Mouse (Mus musculus): Measurements from ENCODE around the gene Zfx.

Zfx gene

DNA sequence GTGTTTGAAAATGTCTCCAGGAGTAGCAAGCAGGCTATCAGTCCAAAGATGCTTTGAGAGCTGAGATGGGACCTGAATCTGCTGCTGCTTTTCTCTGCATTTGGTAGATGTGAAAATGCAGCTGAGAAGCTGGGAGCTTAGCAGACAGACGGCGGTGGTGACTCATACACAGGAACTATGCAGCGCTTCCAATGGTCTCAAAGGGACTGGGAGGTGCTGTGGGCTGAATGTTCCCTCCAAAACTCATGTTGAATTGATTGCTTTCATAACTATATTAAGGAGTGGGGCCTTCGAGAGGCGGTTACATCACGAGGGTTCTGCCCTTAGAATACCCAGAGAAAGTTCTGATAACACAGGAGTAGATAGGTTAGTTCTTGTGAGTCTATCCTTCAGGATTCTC, 62.3 kb downstream of the Zfx start:
- DNase-seq (ENCODE audit: extremely low read depth, low read depth, low spot score): no peak

- no peak for DNase-seq (ENCODE audit: extremely low read depth, low read depth, low spot score)
These were observed 62.8 kb downstream of the Zfx start for GRCm38 (mm10) chrX:94060751-94061150.

- DNase-seq (ENCODE audit: extremely low read depth, low read depth, low spot score): no peak
These were observed 64.8 kb downstream of the Zfx start for GRCm38 (mm10) chrX:94058748-94059147.

DNA sequence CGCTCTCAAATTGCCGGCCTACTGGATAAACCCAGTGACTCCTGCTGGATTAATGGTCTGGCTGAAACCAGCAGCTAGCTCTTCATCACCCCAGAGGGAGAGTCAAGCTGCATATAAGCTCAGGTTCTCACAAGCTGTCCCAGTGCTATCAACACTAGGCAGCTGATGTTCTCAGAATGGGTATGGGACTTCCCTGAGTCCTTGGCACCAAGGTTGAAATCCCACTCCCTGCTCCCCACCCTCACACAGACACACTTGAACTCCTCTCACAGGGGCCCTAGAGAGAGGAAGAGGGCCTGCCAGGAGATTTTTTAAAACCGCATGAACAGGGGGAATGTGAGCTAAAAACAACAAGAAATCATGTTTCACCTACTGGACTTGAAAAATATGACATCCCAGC, 74.5 kb downstream of the Zfx start:
- no peak for DNase-seq (ENCODE audit: extremely low read depth, low read depth, low spot score)

DNA sequence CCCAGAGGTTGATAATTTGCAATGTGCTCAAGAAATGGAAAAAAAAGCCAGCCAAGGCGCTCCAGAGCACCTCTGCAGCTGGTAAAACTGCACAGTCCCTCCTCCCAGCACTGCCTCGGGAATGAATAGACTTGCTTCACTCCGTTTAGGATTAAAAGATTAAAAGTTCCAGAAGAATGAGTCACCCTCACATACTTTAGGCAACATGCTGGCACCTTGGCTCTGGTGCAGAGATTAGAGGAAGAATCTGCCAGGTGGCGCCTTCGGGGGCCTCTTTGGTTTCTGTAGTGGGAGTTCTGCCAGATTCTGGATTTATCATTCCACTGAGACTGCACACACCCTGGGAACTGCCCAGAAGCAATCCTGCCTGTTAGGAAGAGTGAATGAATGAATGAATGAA, 75.5 kb downstream of the Zfx start:
- DNase-seq (ENCODE audit: extremely low read depth, low read depth, low spot score): peak; percentile 30

- DNase-seq (ENCODE audit: extremely low read depth, low read depth, low spot score): no peak
These were observed 76.1 kb downstream of the Zfx start for GRCm38 (mm10) chrX:94047381-94047780.

GRCm38 (mm10) chrX:94032937-94033336, 90.6 kb downstream of the Zfx start:
- no peak for DNase-seq (ENCODE audit: extremely low read depth, low read depth, low spot score)

DNA sequence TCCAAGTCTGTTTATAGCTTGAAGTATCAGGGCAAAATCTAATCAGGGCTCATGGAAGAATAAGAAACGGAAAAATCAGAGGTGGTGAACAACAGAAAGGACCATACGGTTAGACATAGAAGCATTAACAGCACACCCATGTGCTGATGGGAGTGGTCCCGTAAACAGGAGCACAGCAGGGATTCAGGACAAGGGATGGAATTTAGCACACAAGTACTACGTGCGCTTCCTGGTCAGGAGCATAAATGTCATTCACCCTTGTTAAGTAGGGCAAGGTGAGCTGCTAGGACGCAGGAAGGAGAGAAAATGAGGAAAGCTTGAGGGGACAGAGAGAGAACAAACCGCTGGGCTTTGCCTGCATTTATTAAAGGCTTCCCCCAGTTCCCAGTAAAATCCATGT, 93.4 kb downstream of the Zfx start:
- DNase-seq (ENCODE audit: extremely low read depth, low read depth, low spot score): no peak
